Mouse (Mus musculus): ENCODE data around the gene Magi2. TPM values are rescaled to one million over a fixed set of nuclear protein-coding genes. Genes with fewer than 3 reads are reported as not detected.

The Magi2 gene
- polyA plus RNA-seq, 1 experiment from 2014 or later, result 4.6 TPM

DNA sequence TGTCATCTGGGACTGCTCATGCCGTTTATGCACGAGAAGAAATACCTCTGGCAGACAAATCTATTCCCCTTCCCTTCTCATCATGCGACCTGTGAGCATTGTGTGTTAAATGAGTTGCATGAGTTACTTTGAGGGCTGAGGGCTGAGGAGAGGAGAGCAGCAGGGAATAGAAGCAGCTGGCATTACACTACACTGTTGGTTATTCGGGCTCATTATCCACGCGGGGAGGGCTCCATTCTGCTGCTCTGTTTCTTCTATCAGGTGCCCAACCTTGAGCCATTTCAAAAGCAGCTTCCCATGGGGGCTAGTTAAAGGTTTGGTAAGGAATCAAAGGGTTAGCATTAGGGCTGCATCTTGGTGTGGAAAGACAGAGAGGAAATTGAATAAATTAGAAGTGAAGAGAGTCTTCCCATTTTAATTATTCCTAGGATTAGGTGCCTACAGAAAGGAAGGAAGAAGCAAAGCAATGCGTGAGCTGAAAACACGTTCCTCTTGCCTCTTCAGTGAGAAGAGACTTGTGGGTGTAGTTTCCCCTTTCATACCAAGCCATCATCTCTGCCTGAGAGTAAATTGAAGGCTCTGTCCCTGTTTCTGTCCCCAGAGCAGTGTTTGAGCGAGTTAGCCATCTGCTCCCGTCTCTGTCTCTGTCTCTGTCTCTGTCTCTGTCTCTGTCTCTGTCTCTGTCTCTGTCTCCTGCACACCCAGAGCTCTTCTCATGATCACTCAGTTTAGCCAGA is 1396.2 kb downstream of the Magi2 start:
- peak; percentile 62 for ATAC-seq (ENCODE audit: low FRiP score)
- H3K4me3 ChIP-seq (ENCODE audit: low read depth, low read length), result no peak overlapping the region
- H3K9me3 ChIP-seq (ENCODE audit: control insufficient read depth, low read length), result no peaks in the 10 kb centered on the region
- DNase-seq (ENCODE audit: low spot score, missing footprints), result no peak
- H3K4me1 ChIP-seq (ENCODE audit: control insufficient read depth, insufficient read depth, low read length), result peaks cover 6% of the 10 kb centered on the region
- H3K4me2 ChIP-seq, result no peak overlapping the region
- no peaks in the 10 kb centered on the region for H3K27me3 ChIP-seq (ENCODE audit: control insufficient read depth, insufficient read depth, low read length)
- WGBS, result 43% methylated on average over 10 of the region's 10 CpGs
- no peak overlapping the region for H3K27ac ChIP-seq (ENCODE audit: low read depth, low read length)
- H3K9ac ChIP-seq (ENCODE audit: low read length), result no peak overlapping the region
- no peaks in the 10 kb centered on the region for H3K36me3 ChIP-seq (ENCODE audit: control insufficient read depth, insufficient read depth, low read length)

GRCm38 (mm10) chr5:20625117-20625516 is 1398.3 kb downstream of the Magi2 start:
- WGBS, result 84% methylated on average over 2 of the region's 2 CpGs
- ATAC-seq (ENCODE audit: low FRiP score) (no peak), DNase-seq (ENCODE audit: low spot score, missing footprints) (no peak)
- peaks cover 6% of the 10 kb centered on the region for H3K4me1 ChIP-seq (ENCODE audit: control insufficient read depth, insufficient read depth, low read length)
- H3K4me2 ChIP-seq, result no peak overlapping the region
- no peak overlapping the region for H3K27ac ChIP-seq (ENCODE audit: low read depth, low read length)
- H3K27me3 ChIP-seq (ENCODE audit: control insufficient read depth, insufficient read depth, low read length), result no peaks in the 10 kb centered on the region
- no peaks in the 10 kb centered on the region for H3K36me3 ChIP-seq (ENCODE audit: control insufficient read depth, insufficient read depth, low read length)
- no peak overlapping the region for H3K4me3 ChIP-seq (ENCODE audit: low read depth, low read length)
- no peaks in the 10 kb centered on the region for H3K9me3 ChIP-seq (ENCODE audit: control insufficient read depth, low read length)
- H3K9ac ChIP-seq (ENCODE audit: low read length), result no peak overlapping the region

DNA sequence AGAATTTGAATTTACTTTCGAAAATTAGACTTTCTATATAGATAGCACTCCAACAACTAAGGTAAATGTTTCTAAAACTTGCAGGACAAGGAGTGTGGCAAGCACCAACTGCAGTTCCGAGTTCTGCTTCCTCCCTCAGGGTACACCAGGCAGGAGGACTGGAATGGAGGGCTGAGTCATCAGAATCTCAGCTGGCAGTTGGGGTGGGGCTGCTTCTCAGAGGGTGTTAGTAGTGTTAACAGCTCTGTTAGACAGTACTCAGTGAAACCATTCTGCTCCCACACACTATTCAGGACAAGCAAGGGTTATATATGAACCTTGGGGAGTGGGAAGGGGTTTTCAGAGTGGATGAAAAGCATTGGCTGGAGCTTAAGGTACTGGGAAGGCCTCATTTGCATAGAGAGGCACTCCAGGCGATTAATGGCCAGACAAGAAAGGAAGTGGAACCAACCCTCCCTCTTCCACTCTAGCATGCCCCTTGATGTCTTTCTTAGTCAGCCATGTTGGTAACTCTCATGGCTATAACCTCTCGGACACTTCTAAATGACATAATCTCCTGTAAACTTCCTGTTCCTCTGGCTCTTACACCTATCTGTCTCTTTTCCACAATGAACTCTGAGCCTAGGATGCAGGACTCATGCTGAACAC is 1402.2 kb downstream of the Magi2 start:
- no peaks in the 10 kb centered on the region for H3K27me3 ChIP-seq (ENCODE audit: control insufficient read depth, insufficient read depth, low read length)
- no peaks in the 10 kb centered on the region for H3K36me3 ChIP-seq (ENCODE audit: control insufficient read depth, insufficient read depth, low read length)
- H3K9me3 ChIP-seq (ENCODE audit: control insufficient read depth, low read length), result no peaks in the 10 kb centered on the region
- DNase-seq (ENCODE audit: low spot score, missing footprints) (no peak), ATAC-seq (ENCODE audit: low FRiP score) (no peak)
- H3K4me3 ChIP-seq (ENCODE audit: low read depth, low read length), result no peak overlapping the region
- 59% methylated on average over 4 of the region's 4 CpGs for WGBS
- no peak overlapping the region for H3K9ac ChIP-seq (ENCODE audit: low read length)
- no peak overlapping the region for H3K4me2 ChIP-seq
- H3K27ac ChIP-seq (ENCODE audit: low read depth, low read length), result no peak overlapping the region
- H3K4me1 ChIP-seq (ENCODE audit: control insufficient read depth, insufficient read depth, low read length), result no peaks in the 10 kb centered on the region

DNA sequence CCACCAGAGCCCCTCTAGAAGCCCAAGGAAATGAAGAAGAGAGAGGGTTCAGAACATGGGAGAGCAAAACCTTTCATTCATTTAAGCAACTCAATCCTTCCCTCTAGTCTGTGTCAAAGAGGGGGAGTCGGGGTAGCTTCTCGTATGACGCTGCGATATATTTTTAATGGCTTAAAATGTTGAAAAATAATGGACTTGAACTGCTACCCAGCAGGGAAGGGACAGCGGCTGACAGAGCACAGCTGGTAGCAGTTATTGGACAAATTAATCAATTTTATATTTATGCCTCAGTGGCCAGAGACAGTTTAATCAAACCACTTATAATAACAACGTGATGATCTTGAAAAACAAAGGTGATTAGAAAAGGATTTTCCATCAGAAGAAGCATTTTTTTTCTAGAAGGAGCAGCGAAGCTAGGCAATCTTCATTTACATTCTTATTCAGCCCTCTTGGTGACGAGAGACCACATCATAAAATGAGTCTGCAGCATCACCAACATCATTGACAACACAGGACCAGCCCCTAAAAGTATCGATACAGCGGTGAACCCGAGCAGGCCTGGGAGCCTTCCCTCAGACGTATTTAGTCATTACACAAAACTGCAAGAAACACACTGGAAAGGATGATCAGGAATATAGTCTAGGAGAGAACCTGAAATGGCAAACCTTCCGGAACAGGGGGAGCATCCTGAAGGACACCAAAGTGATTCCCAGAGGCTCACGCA is 1407.4 kb downstream of the Magi2 start:
- Histone ChIP-seq H3K9me3 (ENCODE audit: control insufficient read depth, low read length) (no peaks in the 10 kb centered on the region), H3K36me3 (ENCODE audit: control insufficient read depth, insufficient read depth, low read length) (no peaks in the 10 kb centered on the region), H3K4me3 (ENCODE audit: low read depth, low read length) (no peak overlapping the region), H3K4me1 (ENCODE audit: control insufficient read depth, insufficient read depth, low read length) (no peaks in the 10 kb centered on the region), H3K4me2 (no peak overlapping the region), H3K27me3 (ENCODE audit: control insufficient read depth, insufficient read depth, low read length) (no peaks in the 10 kb centered on the region), H3K9ac (ENCODE audit: low read length) (no peak overlapping the region), H3K27ac (ENCODE audit: low read depth, low read length) (no peak overlapping the region)
- ATAC-seq (ENCODE audit: low FRiP score), result no peak
- WGBS, result 78% methylated on average over 14 of the region's 14 CpGs
- no peak for DNase-seq (ENCODE audit: low spot score, missing footprints)

GRCm38 (mm10) chr5:20634822-20635221 is 1408.0 kb downstream of the Magi2 start:
- Histone ChIP-seq H3K4me3 (ENCODE audit: low read depth, low read length) (no peak overlapping the region), H3K4me1 (ENCODE audit: control insufficient read depth, insufficient read depth, low read length) (no peaks in the 10 kb centered on the region), H3K27ac (ENCODE audit: low read depth, low read length) (no peak overlapping the region), H3K36me3 (ENCODE audit: control insufficient read depth, insufficient read depth, low read length) (no peaks in the 10 kb centered on the region), H3K9me3 (ENCODE audit: control insufficient read depth, low read length) (no peaks in the 10 kb centered on the region), H3K4me2 (no peak overlapping the region), H3K27me3 (ENCODE audit: control insufficient read depth, insufficient read depth, low read length) (no peaks in the 10 kb centered on the region), H3K9ac (ENCODE audit: low read length) (no peak overlapping the region)
- 78% methylated on average over 8 of the region's 8 CpGs for WGBS
- ATAC-seq (ENCODE audit: low FRiP score) (no peak), DNase-seq (ENCODE audit: low spot score, missing footprints) (no peak)

DNA sequence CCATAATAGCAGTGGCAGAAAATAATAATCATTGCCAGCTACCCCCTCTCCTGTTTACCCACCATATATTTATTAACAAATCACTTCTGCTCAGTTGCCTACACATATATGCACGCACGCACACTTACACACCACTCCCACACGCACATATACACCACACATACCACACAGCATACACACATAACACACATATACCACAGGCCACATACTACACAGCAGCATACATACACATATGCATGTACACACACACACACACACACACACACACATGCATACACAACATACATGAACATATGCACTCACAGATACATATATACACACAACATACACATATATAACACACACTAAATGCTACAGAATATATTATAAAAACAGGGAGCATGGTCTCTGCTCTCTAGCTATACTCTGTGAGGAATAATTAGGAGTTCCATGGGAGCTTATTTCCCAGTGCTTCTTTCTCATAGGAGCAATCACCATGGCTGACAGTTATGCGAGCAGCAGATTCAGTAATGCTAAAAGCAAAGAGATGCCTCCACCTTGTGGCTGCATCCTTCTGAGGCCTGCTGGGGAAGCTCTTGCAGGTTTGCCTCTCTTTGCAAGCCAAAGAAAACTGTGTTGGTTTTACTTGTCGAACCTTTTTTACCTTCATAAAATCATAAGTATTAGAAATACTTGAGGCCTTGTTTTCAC is 1410.6 kb downstream of the Magi2 start:
- DNase-seq (ENCODE audit: low spot score, missing footprints), result no peak
- WGBS, result 78% methylated on average over 5 of the region's 5 CpGs

GRCm38 (mm10) chr5:20642196-20642595 is 1415.4 kb downstream of the Magi2 start:
- H3K36me3 ChIP-seq (ENCODE audit: control insufficient read depth, insufficient read depth, low read length), result no peaks in the 10 kb centered on the region
- H3K4me1 ChIP-seq (ENCODE audit: control insufficient read depth, insufficient read depth, low read length), result no peaks in the 10 kb centered on the region
- DNase-seq (ENCODE audit: low spot score, missing footprints), result no peak
- 78% methylated on average over 7 of the region's 7 CpGs for WGBS
- no peak overlapping the region for H3K9ac ChIP-seq (ENCODE audit: low read length)
- H3K27ac ChIP-seq (ENCODE audit: low read depth, low read length), result no peak overlapping the region
- no peaks in the 10 kb centered on the region for H3K27me3 ChIP-seq (ENCODE audit: control insufficient read depth, insufficient read depth, low read length)
- H3K4me2 ChIP-seq, result no peak overlapping the region
- H3K9me3 ChIP-seq (ENCODE audit: control insufficient read depth, low read length), result no peaks in the 10 kb centered on the region
- no peak overlapping the region for H3K4me3 ChIP-seq (ENCODE audit: low read depth, low read length)
- ATAC-seq (ENCODE audit: low FRiP score), result no peak

More for the DNA sequence above, 1410.6 kb downstream of the Magi2 start:
- H3K27ac ChIP-seq (ENCODE audit: low read depth, low read length), result no peak overlapping the region
- no peak overlapping the region for H3K4me3 ChIP-seq (ENCODE audit: low read depth, low read length)
- no peak overlapping the region for H3K9ac ChIP-seq (ENCODE audit: low read length)
- no peaks in the 10 kb centered on the region for H3K27me3 ChIP-seq (ENCODE audit: control insufficient read depth, insufficient read depth, low read length)
- H3K36me3 ChIP-seq (ENCODE audit: control insufficient read depth, insufficient read depth, low read length), result no peaks in the 10 kb centered on the region
- peak; percentile 35; the same call in 1 of the 2 replicates for ATAC-seq (ENCODE audit: low FRiP score)
- no peak overlapping the region for H3K4me2 ChIP-seq
- no peaks in the 10 kb centered on the region for H3K9me3 ChIP-seq (ENCODE audit: control insufficient read depth, low read length)
- H3K4me1 ChIP-seq (ENCODE audit: control insufficient read depth, insufficient read depth, low read length), result no peaks in the 10 kb centered on the region

DNA sequence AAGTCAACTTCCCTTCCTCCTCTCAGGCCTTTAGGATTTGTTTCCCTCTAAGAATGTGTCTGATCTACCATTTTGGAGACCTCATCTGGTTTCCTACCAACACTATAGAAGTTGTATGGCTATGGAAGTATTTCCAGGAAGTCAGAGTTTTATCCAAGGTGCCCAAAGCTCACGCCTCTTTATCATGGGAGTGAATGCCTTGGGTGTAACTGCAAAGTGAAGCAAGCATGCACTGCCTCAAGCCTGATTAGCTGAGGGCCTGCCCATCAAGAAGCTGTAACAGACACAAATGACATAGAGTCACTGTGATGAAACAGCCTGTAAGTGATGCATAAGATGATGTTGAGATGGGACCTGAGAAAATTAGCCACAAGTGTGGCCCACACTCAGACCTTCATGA is 1416.9 kb downstream of the Magi2 start:
- Histone ChIP-seq H3K4me1 (ENCODE audit: control insufficient read depth, insufficient read depth, low read length) (no peaks in the 10 kb centered on the region), H3K4me2 (no peak overlapping the region), H3K9me3 (ENCODE audit: control insufficient read depth, low read length) (no peaks in the 10 kb centered on the region), H3K27me3 (ENCODE audit: control insufficient read depth, insufficient read depth, low read length) (no peaks in the 10 kb centered on the region), H3K9ac (ENCODE audit: low read length) (no peak overlapping the region), H3K27ac (ENCODE audit: low read depth, low read length) (no peak overlapping the region), H3K4me3 (ENCODE audit: low read depth, low read length) (no peak overlapping the region), H3K36me3 (ENCODE audit: control insufficient read depth, insufficient read depth, low read length) (no peaks in the 10 kb centered on the region)
- ATAC-seq (ENCODE audit: low FRiP score) (no peak), DNase-seq (ENCODE audit: low spot score, missing footprints) (no peak)
- WGBS, result 91% methylated on average over 1 of the region's 1 CpGs
